Mouse (Mus musculus): ENCODE measurements around the gene Pigk.
"Not testable (repeated sequence)": the region's sequence is repeated elsewhere in the genome, so short reads cannot be mapped to it uniquely, and the experiment has no call there.

DNA sequence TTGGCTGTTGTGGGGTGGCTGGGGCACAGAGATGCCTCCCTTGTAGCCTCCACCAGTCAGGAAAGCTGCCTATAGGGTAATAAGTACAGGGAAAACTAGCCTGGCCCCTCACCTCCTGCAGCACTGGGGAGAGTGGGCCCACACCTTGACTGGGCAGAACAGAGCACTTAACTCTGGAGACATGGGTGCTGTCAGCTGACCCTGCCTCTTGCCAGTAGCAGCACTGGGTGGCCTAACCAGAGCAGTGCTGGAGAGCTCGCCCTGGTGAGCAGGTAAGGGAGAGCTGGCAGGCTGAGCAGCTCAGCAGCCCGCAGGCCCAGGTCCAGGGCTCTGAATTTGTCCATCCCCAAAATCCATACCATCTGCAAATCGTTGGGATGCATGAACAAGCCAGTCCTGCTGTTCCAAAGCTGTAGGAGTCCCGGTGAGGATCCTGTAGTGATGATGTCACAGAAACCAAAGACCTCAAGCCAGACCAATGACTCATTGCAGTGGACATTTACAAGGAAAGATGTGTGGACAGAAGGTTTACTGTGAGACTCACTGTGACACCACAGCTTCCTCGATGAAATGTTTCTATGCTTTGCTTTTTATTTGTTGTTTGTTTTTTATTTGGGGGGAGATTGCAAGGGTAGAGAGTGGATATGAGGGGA lies 74.5 kb downstream of the Pigk start:
- TF ChIP-seq CTCF (IDR thresholded peaks at IDR 0.05; ENCODE audit: low read depth, low read length); POLR2A (IDR thresholded peaks at IDR 0.05; ENCODE audit: borderline replicate concordance, low read depth, low read length): not testable (repeated sequence)

Data from bone marrow macrophage, adult 2 months (primary cell).